In genomic region chr1:140183664-140184063, GRCm38 (mm10) we compare ENCODE assay signal across 8 mouse cellular contexts. TPM values are rescaled to one million over a fixed set of nuclear protein-coding genes. Genes with fewer than 3 reads are reported as not detected.
A peak's percentile ranks its signal among the peaks of the same experiment; 100 is the strongest.
DNase-seq lines count a peak whose midpoint lies in the region; ATAC-seq and TF ChIP-seq lines count a peak whose summit lies in the region.
"Not testable (repeated sequence)": the region's sequence is repeated elsewhere in the genome, so short reads cannot be mapped to it uniquely, and the experiment has no call there.

Gene Cfh, minus strand, starts transcription at chr1:140183764.

- DNase-seq in adrenal gland, adult 8-10 months; hindbrain, embryonic 14.5 days (ENCODE audit: low spot score); layer of hippocampus, adult 8-10 months (ENCODE audit: low spot score in 2 of 2); left cerebral cortex, postnatal 36 days (ENCODE audit: low spot score in 2 of 2); lung, postnatal 0 days (ENCODE audit: low spot score): not testable (repeated sequence)

- ATAC-seq in heart, embryonic 13.5 days (ENCODE audit: extremely low read depth, insufficient number of reproducible peaks, low FRiP score, low TSS enrichment); hindbrain, embryonic 14.5 days (ENCODE audit: low FRiP score); neural tube, embryonic 15.5 days (ENCODE audit: low FRiP score): not testable (repeated sequence)
- peak; percentile 32; the same call in 1 of the 2 replicates for ATAC-seq in lung, postnatal 0 days

- not testable (repeated sequence) for H3K27me3 ChIP-seq in heart, embryonic 13.5 days (replicated peaks); hindbrain, embryonic 14.5 days (ENCODE audit: control insufficient read depth, insufficient read depth, low read length); lung, postnatal 0 days (replicated peaks; ENCODE audit: insufficient read depth, low read length); neural tube, embryonic 15.5 days (replicated peaks)

- H3K4me1 ChIP-seq in embryonic fibroblast, embryonic 13.5 days (ENCODE audit: control insufficient read depth, insufficient read depth, low read length); heart, embryonic 13.5 days; hindbrain, embryonic 14.5 days (replicated peaks; ENCODE audit: control insufficient read depth, insufficient read depth, low read length); lung, postnatal 0 days (ENCODE audit: insufficient read depth, low read depth, low read length); neural tube, embryonic 15.5 days: not testable (repeated sequence)

- H3K9me3 ChIP-seq in heart, embryonic 13.5 days; hindbrain, embryonic 14.5 days (ENCODE audit: control insufficient read depth, low read length); lung, postnatal 0 days (ENCODE audit: low read length); neural tube, embryonic 15.5 days (replicated peaks): not testable (repeated sequence)

- not testable (repeated sequence) for H3K4me3 ChIP-seq in embryonic fibroblast, embryonic 13.5 days (ENCODE audit: insufficient read depth, low read length); hindbrain, embryonic 14.5 days (replicated peaks; ENCODE audit: low read length); neural tube, embryonic 15.5 days (replicated peaks)
- peak within 1 kb of the TSS; percentile 24 for H3K4me3 ChIP-seq in heart, embryonic 13.5 days
- H3K4me3 ChIP-seq in lung, postnatal 0 days (ENCODE audit: low read depth, low read length), result peak within 1 kb of the TSS; percentile 17; the same call in 1 of the 2 replicates

- not testable (repeated sequence) for H3K36me3 ChIP-seq in heart, embryonic 13.5 days; hindbrain, embryonic 14.5 days (replicated peaks; ENCODE audit: control insufficient read depth, insufficient read depth); lung, postnatal 0 days (ENCODE audit: insufficient read depth, low read length); neural tube, embryonic 15.5 days

- not testable (repeated sequence) for H3K9ac ChIP-seq in heart, embryonic 13.5 days; hindbrain, embryonic 14.5 days; lung, postnatal 0 days (replicated peaks; ENCODE audit: low read depth); neural tube, embryonic 15.5 days (replicated peaks)

- TF ChIP-seq CTCF in embryonic fibroblast, embryonic 13.5 days (IDR thresholded peaks at IDR 0.05; ENCODE audit: borderline replicate concordance, insufficient read depth, low read length); lung, postnatal 0 days (IDR thresholded peaks at IDR 0.05): not testable (repeated sequence)

- H3K4me2 ChIP-seq in heart, embryonic 13.5 days, result peak within 1 kb of the TSS; percentile 37
- not testable (repeated sequence) for H3K4me2 ChIP-seq in hindbrain, embryonic 14.5 days (replicated peaks); lung, postnatal 0 days (replicated peaks; ENCODE audit: low read depth, low read length); neural tube, embryonic 15.5 days

- peak within 1 kb of the TSS; percentile 47; the same call in 1 of the 2 replicates for H3K27ac ChIP-seq in embryonic fibroblast, embryonic 13.5 days (ENCODE audit: insufficient read depth, low read length)
- H3K27ac ChIP-seq in heart, embryonic 13.5 days (replicated peaks), result peak within 1 kb of the TSS; percentile 42
- H3K27ac ChIP-seq in hindbrain, embryonic 14.5 days; lung, postnatal 0 days (ENCODE audit: low read length); neural tube, embryonic 15.5 days (replicated peaks): not testable (repeated sequence)

- TF ChIP-seq EP300 in lung, postnatal 0 days (IDR thresholded peaks at IDR 0.05), result not testable (repeated sequence)

- intact Hi-C loops in left cerebral cortex, postnatal 36 days (cut with DNase I), result not testable (repeated sequence)

- not testable (repeated sequence) for TF ChIP-seq POLR2A in embryonic fibroblast, embryonic 13.5 days (IDR thresholded peaks at IDR 0.05; ENCODE audit: low read depth, low read length)

RNA-seq across cellular contexts. Expression of gene Cfh, which starts in this region (rescaled TPM):
- 100 to 1,000 TPM; 235 to 356 (median 285) TPM for total RNA-seq in adrenal gland, adult 8-10 months (2022)
- polyA plus RNA-seq in embryonic fibroblast, embryonic 13.5 days (2011; ENCODE audit: insufficient read length, low read depth, missing spikeins), result 7.6 and 8.1 TPM in 2 replicates
- polyA plus RNA-seq in heart, embryonic 13.5 days (2015; fragmentation: Nextera tagmentation; extraction: Ambion mirVana), result 21.9 and 23.3 TPM in 2 replicates
- 22.2 and 22.8 TPM in 2 replicates for polyA plus RNA-seq in hindbrain, embryonic 14.5 days (2014; fragmentation: Nextera tagmentation; extraction: Ambion mirVana)
- 10 to 100 TPM; 14.3 to 45.0 (median 29.3) TPM for total RNA-seq in layer of hippocampus, adult 8-10 months (2022)
- 10 to 100 TPM; 13.6 to 20.2 TPM for total RNA-seq in left cerebral cortex, postnatal 36 days (2021)
- 17.1 and 17.6 TPM in 2 replicates for polyA plus RNA-seq in lung, postnatal 0 days (2015; fragmentation: Nextera tagmentation; extraction: Ambion mirVana)
- polyA plus RNA-seq in neural tube, embryonic 15.5 days (2015; fragmentation: Nextera tagmentation; extraction: Ambion mirVana), result 13.1 and 14.8 TPM in 2 replicates

Comparison
In these comparisons a context has a peak if more than half of its experiments do, and no peak if none do; other contexts are left out.
1. RNA of gene Cfh (total RNA-seq): 235 to 356 TPM in adrenal gland, adult 8-10 months; 14.3 to 45.0 TPM in layer of hippocampus, adult 8-10 months and 13.6 to 20.2 TPM in left cerebral cortex, postnatal 36 days; every median in the first group is over 4 times any median in the second.